ENCODE assay signal across 15 mouse cellular contexts in the genomic region with DNA sequence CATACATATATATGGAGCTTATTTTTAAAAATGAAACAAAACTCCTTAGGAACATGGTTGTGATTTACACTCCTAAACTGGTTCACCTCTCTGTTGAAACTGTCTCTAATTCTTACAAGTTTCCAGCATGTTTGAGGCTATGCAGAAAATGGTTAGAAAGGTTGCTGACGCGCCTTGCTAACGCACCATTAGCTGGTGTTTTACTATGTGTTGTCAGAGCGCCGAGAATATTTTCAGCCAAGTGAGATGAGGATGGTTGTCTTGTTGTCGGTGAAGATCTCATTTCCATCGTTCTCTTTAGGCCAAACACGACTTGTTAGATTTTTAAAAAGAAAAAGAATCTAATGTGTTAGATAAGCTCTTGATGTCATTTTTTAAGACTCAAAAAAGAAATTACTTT.
"Had no signal": no experiment of that assay in that cellular context is flagged by ENCODE, and none has a peak within 500 bp of the region (broad histone marks: within the 10 kb centered on the region; RNA-seq: fewer than 3 reads in every experiment).

No protein-coding gene starts in this region.

- H3K27me3 ChIP-seq: stomach, embryonic 15.5 days had no signal

- H3K9me3 ChIP-seq: neural tube, embryonic 13.5 days; neural tube, embryonic 15.5 days; stomach, embryonic 15.5 days had no signal

- H3K27ac ChIP-seq: neural tube, embryonic 15.5 days; stomach, embryonic 15.5 days; stomach, postnatal 0 days had no signal

- H3K4me2 ChIP-seq: neural tube, embryonic 13.5 days; neural tube, embryonic 15.5 days; stomach, embryonic 15.5 days had no signal

- H3K36me3 ChIP-seq: neural tube, embryonic 15.5 days; stomach, embryonic 15.5 days had no signal

- H3K4me3 ChIP-seq: neural tube, embryonic 13.5 days; neural tube, embryonic 15.5 days; stomach, embryonic 15.5 days had no signal

- H3K9ac ChIP-seq: neural tube, embryonic 13.5 days; neural tube, embryonic 15.5 days; stomach, embryonic 15.5 days had no signal

- H3K4me1 ChIP-seq: stomach, embryonic 15.5 days had no signal

- DNase-seq: right cerebral cortex, adult 18-20 months; right cerebral cortex, postnatal 14 days; right cerebral cortex, postnatal 25 days; right cerebral cortex, postnatal 4 days; spleen, adult 18-20 months; thymus, adult 18-20 months; thymus, adult 2 months; thymus, postnatal 14 days; thymus, postnatal 25 days; thymus, postnatal 36 days; thymus, postnatal 4 days had no signal
